Mouse (Mus musculus): ENCODE results near the gene Spg7. TPM values are rescaled to one million over a fixed set of nuclear protein-coding genes. Genes with fewer than 3 reads are reported as not detected.

Spg7 gene
- polyA plus RNA-seq, 1 experiment from 2014 or later, result 54.3 TPM

GRCm38 (mm10) chr8:123064809-123065213, 2.1 kb downstream of the Spg7 start:
- 3% methylated on average over 14 of the region's 14 CpGs for WGBS
- Histone ChIP-seq H3K27ac (ENCODE audit: low read length) (peak overlapping the region; percentile 77), H3K27me3 (ENCODE audit: control insufficient read depth, insufficient read depth, low read length) (no peaks in the 10 kb centered on the region), H3K4me1 (ENCODE audit: control insufficient read depth, insufficient read depth, low read length) (peaks cover 15% of the 10 kb centered on the region), H3K9ac (replicated peaks; ENCODE audit: low read depth, low read length) (peak overlapping the region; percentile 25; the same call in 1 of the 2 replicates), H3K4me3 (ENCODE audit: low read depth, low read length) (peak overlapping the region; percentile 93), H3K36me3 (ENCODE audit: control insufficient read depth, insufficient read depth, low read length) (peaks cover 9% of the 10 kb centered on the region; the same call in 1 of the 2 replicates), H3K4me2 (replicated peaks; ENCODE audit: low read depth, low read length) (peak overlapping the region; percentile 67), H3K9me3 (ENCODE audit: control insufficient read depth, low read depth, low read length) (no peaks in the 10 kb centered on the region)
- peak; percentile 10; the same call in 1 of the 2 replicates for ATAC-seq (ENCODE audit: insufficient number of reproducible peaks, insufficient read depth, low FRiP score, low read depth)

- no peaks in the 10 kb centered on the region for H3K9me3 ChIP-seq (ENCODE audit: control insufficient read depth, low read depth, low read length)
- H3K9ac ChIP-seq (replicated peaks; ENCODE audit: low read depth, low read length), result peak overlapping the region; percentile 91
- H3K4me2 ChIP-seq (replicated peaks; ENCODE audit: low read depth, low read length), result peak overlapping the region; percentile 81
- H3K27ac ChIP-seq (ENCODE audit: low read length), result peak overlapping the region; percentile 77
- under 1% methylated on average over 83 of the region's 84 CpGs for WGBS
- ATAC-seq (ENCODE audit: insufficient number of reproducible peaks, insufficient read depth, low FRiP score, low read depth), result peak; percentile 98
- H3K27me3 ChIP-seq (ENCODE audit: control insufficient read depth, insufficient read depth, low read length), result no peaks in the 10 kb centered on the region
- H3K4me1 ChIP-seq (ENCODE audit: control insufficient read depth, insufficient read depth, low read length), result peaks cover 15% of the 10 kb centered on the region
- peak overlapping the region; percentile 93 for H3K4me3 ChIP-seq (ENCODE audit: low read depth, low read length)
- H3K36me3 ChIP-seq (ENCODE audit: control insufficient read depth, insufficient read depth, low read length), result peaks cover 11% of the 10 kb centered on the region
Observed at GRCm38 (mm10) chr8:123065214-123066100, 2.7 kb downstream of the Spg7 start.

GRCm38 (mm10) chr8:123066101-123066683, 3.5 kb downstream of the Spg7 start:
- H3K4me2 ChIP-seq (replicated peaks; ENCODE audit: low read depth, low read length), result peak overlapping the region; percentile 81
- 35% methylated on average over 7 of the region's 7 CpGs for WGBS
- no peaks in the 10 kb centered on the region for H3K9me3 ChIP-seq (ENCODE audit: control insufficient read depth, low read depth, low read length)
- H3K27me3 ChIP-seq (ENCODE audit: control insufficient read depth, insufficient read depth, low read length), result no peaks in the 10 kb centered on the region
- peak overlapping the region; percentile 69 for H3K27ac ChIP-seq (ENCODE audit: low read length)
- H3K9ac ChIP-seq (replicated peaks; ENCODE audit: low read depth, low read length), result peak overlapping the region; percentile 91
- peak overlapping the region; percentile 93 for H3K4me3 ChIP-seq (ENCODE audit: low read depth, low read length)
- H3K4me1 ChIP-seq (ENCODE audit: control insufficient read depth, insufficient read depth, low read length), result peaks cover 15% of the 10 kb centered on the region
- H3K36me3 ChIP-seq (ENCODE audit: control insufficient read depth, insufficient read depth, low read length), result peaks cover 17% of the 10 kb centered on the region
- ATAC-seq (ENCODE audit: insufficient number of reproducible peaks, insufficient read depth, low FRiP score, low read depth), result no peak

GRCm38 (mm10) chr8:123071176-123071575, 8.4 kb downstream of the Spg7 start:
- no peaks in the 10 kb centered on the region for H3K9me3 ChIP-seq (ENCODE audit: control insufficient read depth, low read depth, low read length)
- ATAC-seq (ENCODE audit: insufficient number of reproducible peaks, insufficient read depth, low FRiP score, low read depth), result no peak
- no peaks in the 10 kb centered on the region for H3K27me3 ChIP-seq (ENCODE audit: control insufficient read depth, insufficient read depth, low read length)
- H3K9ac ChIP-seq (replicated peaks; ENCODE audit: low read depth, low read length), result no peak overlapping the region
- H3K36me3 ChIP-seq (ENCODE audit: control insufficient read depth, insufficient read depth, low read length), result peaks cover 46% of the 10 kb centered on the region
- WGBS, result 80% methylated on average over 4 of the region's 4 CpGs
- peaks cover 8% of the 10 kb centered on the region for H3K4me1 ChIP-seq (ENCODE audit: control insufficient read depth, insufficient read depth, low read length)
- H3K27ac ChIP-seq (ENCODE audit: low read length), result no peak overlapping the region
- no peak overlapping the region for H3K4me3 ChIP-seq (ENCODE audit: low read depth, low read length)
- H3K4me2 ChIP-seq (replicated peaks; ENCODE audit: low read depth, low read length), result no peak overlapping the region

DNA sequence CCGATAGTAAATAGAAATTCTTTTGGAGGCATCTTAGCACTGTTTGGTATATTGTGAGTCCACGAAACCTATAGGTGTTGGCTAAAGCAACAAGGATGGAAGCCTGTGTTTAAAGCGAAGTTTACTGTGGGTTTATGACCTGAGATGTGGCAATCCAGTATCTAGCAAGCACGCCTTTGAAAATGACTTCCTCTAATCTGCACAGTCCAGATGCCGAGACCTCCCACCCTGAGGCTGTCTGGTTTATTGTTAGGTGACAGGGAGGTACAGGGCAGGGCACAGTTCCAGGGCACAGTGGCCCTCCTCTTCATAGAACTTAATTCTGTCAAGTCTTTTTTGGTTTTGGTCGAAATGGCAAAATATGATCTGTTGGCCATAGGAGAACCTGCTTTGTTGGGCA, 14.5 kb downstream of the Spg7 start:
- Histone ChIP-seq H3K9ac (replicated peaks; ENCODE audit: low read depth, low read length) (no peak overlapping the region), H3K36me3 (ENCODE audit: control insufficient read depth, insufficient read depth, low read length) (peaks cover 63% of the 10 kb centered on the region), H3K27ac (ENCODE audit: low read length) (no peak overlapping the region), H3K27me3 (ENCODE audit: control insufficient read depth, insufficient read depth, low read length) (no peaks in the 10 kb centered on the region), H3K4me3 (ENCODE audit: low read depth, low read length) (no peak overlapping the region), H3K4me1 (ENCODE audit: control insufficient read depth, insufficient read depth, low read length) (no peaks in the 10 kb centered on the region), H3K4me2 (replicated peaks; ENCODE audit: low read depth, low read length) (no peak overlapping the region), H3K9me3 (ENCODE audit: control insufficient read depth, low read depth, low read length) (no peaks in the 10 kb centered on the region)
- 89% methylated on average over 6 of the region's 6 CpGs for WGBS
- ATAC-seq (ENCODE audit: insufficient number of reproducible peaks, insufficient read depth, low FRiP score, low read depth), result no peak

- Histone ChIP-seq H3K4me1 (ENCODE audit: control insufficient read depth, insufficient read depth, low read length) (no peaks in the 10 kb centered on the region), H3K9me3 (ENCODE audit: control insufficient read depth, low read depth, low read length) (no peaks in the 10 kb centered on the region), H3K4me2 (replicated peaks; ENCODE audit: low read depth, low read length) (no peak overlapping the region), H3K27ac (ENCODE audit: low read length) (no peak overlapping the region), H3K36me3 (ENCODE audit: control insufficient read depth, insufficient read depth, low read length) (peaks cover 57% of the 10 kb centered on the region), H3K4me3 (ENCODE audit: low read depth, low read length) (no peak overlapping the region), H3K27me3 (ENCODE audit: control insufficient read depth, insufficient read depth, low read length) (no peaks in the 10 kb centered on the region), H3K9ac (replicated peaks; ENCODE audit: low read depth, low read length) (no peak overlapping the region)
- ATAC-seq (ENCODE audit: insufficient number of reproducible peaks, insufficient read depth, low FRiP score, low read depth), result no peak
- 89% methylated on average over 6 of the region's 6 CpGs for WGBS
Observed at GRCm38 (mm10) chr8:123082993-123083392, 20.3 kb downstream of the Spg7 start.

DNA sequence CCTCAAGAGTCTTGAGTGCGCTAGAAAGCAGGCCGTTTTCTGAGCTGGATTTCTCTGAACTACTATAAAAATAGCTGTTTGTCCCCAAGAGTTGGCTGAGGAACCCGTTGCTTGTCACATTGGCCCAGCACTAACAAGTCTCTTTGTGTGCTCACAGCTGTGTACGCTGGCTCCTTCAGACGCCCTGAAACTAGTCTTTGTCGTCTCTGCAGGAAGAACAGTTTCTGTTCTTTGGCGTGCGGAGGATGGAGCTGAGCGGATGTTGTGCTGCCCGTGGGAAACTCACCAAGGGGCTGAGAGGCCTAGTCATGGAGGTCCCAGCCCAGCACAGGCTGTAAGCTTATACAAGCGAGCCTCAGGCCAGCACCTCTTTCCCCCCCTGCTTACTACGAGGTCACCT, 20.9 kb downstream of the Spg7 start:
- ATAC-seq (ENCODE audit: insufficient number of reproducible peaks, insufficient read depth, low FRiP score, low read depth), result no peak
- H3K9me3 ChIP-seq (ENCODE audit: control insufficient read depth, low read depth, low read length), result no peaks in the 10 kb centered on the region
- H3K4me3 ChIP-seq (ENCODE audit: low read depth, low read length), result no peak overlapping the region
- H3K27me3 ChIP-seq (ENCODE audit: control insufficient read depth, insufficient read depth, low read length), result no peaks in the 10 kb centered on the region
- H3K4me2 ChIP-seq (replicated peaks; ENCODE audit: low read depth, low read length), result no peak overlapping the region
- 89% methylated on average over 12 of the region's 12 CpGs for WGBS
- H3K4me1 ChIP-seq (ENCODE audit: control insufficient read depth, insufficient read depth, low read length), result no peaks in the 10 kb centered on the region
- peaks cover 62% of the 10 kb centered on the region for H3K36me3 ChIP-seq (ENCODE audit: control insufficient read depth, insufficient read depth, low read length)
- H3K9ac ChIP-seq (replicated peaks; ENCODE audit: low read depth, low read length), result no peak overlapping the region
- no peak overlapping the region for H3K27ac ChIP-seq (ENCODE audit: low read length)

DNA sequence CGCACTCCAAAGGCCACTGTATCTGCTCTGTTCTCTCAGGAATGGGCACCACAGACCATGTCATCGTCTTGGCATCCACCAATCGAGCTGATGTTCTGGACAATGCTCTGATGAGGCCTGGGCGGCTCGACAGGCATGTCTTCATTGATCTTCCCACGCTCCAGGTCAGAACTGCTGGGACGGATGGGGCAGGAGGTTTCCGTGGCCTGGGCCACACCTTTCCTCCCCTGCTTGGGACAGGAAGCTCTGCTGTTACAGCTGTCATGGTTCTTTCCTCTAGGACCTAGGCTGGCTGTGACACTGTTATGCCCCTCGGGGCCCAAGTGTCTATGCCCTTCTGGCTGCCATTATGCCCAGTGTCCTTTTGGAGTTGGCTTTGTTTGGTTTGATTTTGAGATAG, 24.5 kb downstream of the Spg7 start:
- no peak for ATAC-seq (ENCODE audit: insufficient number of reproducible peaks, insufficient read depth, low FRiP score, low read depth)
- 88% methylated on average over 9 of the region's 9 CpGs for WGBS
- Histone ChIP-seq H3K27me3 (ENCODE audit: control insufficient read depth, insufficient read depth, low read length) (no peaks in the 10 kb centered on the region), H3K36me3 (ENCODE audit: control insufficient read depth, insufficient read depth, low read length) (peaks cover 65% of the 10 kb centered on the region), H3K4me1 (ENCODE audit: control insufficient read depth, insufficient read depth, low read length) (no peaks in the 10 kb centered on the region), H3K9me3 (ENCODE audit: control insufficient read depth, low read depth, low read length) (no peaks in the 10 kb centered on the region), H3K4me3 (ENCODE audit: low read depth, low read length) (no peak overlapping the region), H3K27ac (ENCODE audit: low read length) (no peak overlapping the region), H3K4me2 (replicated peaks; ENCODE audit: low read depth, low read length) (no peak overlapping the region), H3K9ac (replicated peaks; ENCODE audit: low read depth, low read length) (no peak overlapping the region)
